Comparison of ENCODE assay signal across 9 mouse cellular contexts in genomic region chr6:84142481-84142880, GRCm38 (mm10).
DNase-seq lines count a peak whose midpoint lies in the region; ATAC-seq lines count a peak whose summit lies in the region.
"Had no signal": no experiment of that assay in that cellular context is flagged by ENCODE, and none has a peak within 500 bp of the region (broad histone marks: within the 10 kb centered on the region; RNA-seq: fewer than 3 reads in every experiment).

No protein-coding gene starts in this region.

- H3K27ac ChIP-seq in stomach, embryonic 15.5 days, result no peak overlapping the region
- H3K27ac ChIP-seq: neural tube, embryonic 15.5 days had no signal

- no peak overlapping the region for H3K4me3 ChIP-seq in stomach, embryonic 15.5 days (replicated peaks)
- H3K4me3 ChIP-seq: neural tube, embryonic 15.5 days had no signal

- H3K9ac ChIP-seq in stomach, embryonic 15.5 days, result no peak overlapping the region
- H3K9ac ChIP-seq: neural tube, embryonic 15.5 days had no signal

- ATAC-seq in stomach, embryonic 15.5 days (ENCODE audit: insufficient read depth, low FRiP score, low read depth), result peak; percentile 47; the same call in 1 of the 2 replicates

- no peaks in the 10 kb centered on the region for H3K9me3 ChIP-seq in stomach, embryonic 15.5 days
- H3K9me3 ChIP-seq: neural tube, embryonic 15.5 days had no signal

- H3K4me1 ChIP-seq in stomach, embryonic 15.5 days, result no peaks in the 10 kb centered on the region

- WGBS in stomach, embryonic 15.5 days, result 59% methylated on average over 9 of the region's 9 CpGs

- no peak overlapping the region for H3K4me2 ChIP-seq in stomach, embryonic 15.5 days
- H3K4me2 ChIP-seq: neural tube, embryonic 15.5 days had no signal

- peak; percentile 44 for DNase-seq in gastrocnemius, postnatal 14 days
- no peak for DNase-seq in gastrocnemius, adult 8-10 months (ENCODE audit: low spot score in 2 of 2)
- DNase-seq in right cerebral cortex, postnatal 10 days (ENCODE audit: low spot score in 2 of 2), result peak; percentile 46 to 51
- no peak for DNase-seq in right cerebral cortex, postnatal 36 days (ENCODE audit: low spot score in 2 of 2)
- DNase-seq in kidney, adult 11 months, result peak; percentile 24
- no peak for DNase-seq in left cerebral cortex, adult 9 months (ENCODE audit: low spot score in 2 of 2)
- DNase-seq in ovary, postnatal 14 days (ENCODE audit: low spot score), result no peak

- intact Hi-C loops in gastrocnemius, postnatal 14 days (cut with DNase I; ENCODE audit: low total_unique reads), result no loop called here

- no peaks in the 10 kb centered on the region for H3K27me3 ChIP-seq in stomach, embryonic 15.5 days (replicated peaks)
- H3K27me3 ChIP-seq: neural tube, embryonic 15.5 days had no signal

- no peaks in the 10 kb centered on the region for H3K36me3 ChIP-seq in stomach, embryonic 15.5 days
- H3K36me3 ChIP-seq: neural tube, embryonic 15.5 days had no signal

Comparison
In these comparisons a context has a peak if more than half of its experiments do, and no peak if none do; other contexts are left out.
1. DNase-seq: peak in gastrocnemius, postnatal 14 days (single experiment), right cerebral cortex, postnatal 10 days (2 of 2) and kidney, adult 11 months (single experiment); none in gastrocnemius, adult 8-10 months (0 of 2), right cerebral cortex, postnatal 36 days (0 of 2), left cerebral cortex, adult 9 months (0 of 2) and ovary, postnatal 14 days (single experiment).